Mouse (Mus musculus): ENCODE measurements at regions not wholly inside any gene's neighbourhood (a gene's known extent, or its start where the extent isn't known, plus 50 kb on each side); places are given as distances from the start of the nearest gene placed in this dataset.

GRCm38 (mm10) chr10:17549711-17550637 is 173.0 kb upstream of the Cited2 start:
- no peak for DNase-seq (ENCODE audit: low read depth, low spot score)

- DNase-seq (ENCODE audit: low read depth, low spot score), result no peak
Measured at GRCm38 (mm10) chr10:17550638-17551013, 172.4 kb upstream of the Cited2 start.

- DNase-seq (ENCODE audit: low read depth, low spot score), result no peak
Measured at GRCm38 (mm10) chr10:17551869-17552268, 171.1 kb upstream of the Cited2 start.

- DNase-seq (ENCODE audit: low read depth, low spot score), result no peak
Measured at GRCm38 (mm10) chr10:17552277-17552676, 170.7 kb upstream of the Cited2 start.

GRCm38 (mm10) chr10:17556391-17556790 is 166.6 kb upstream of the Cited2 start:
- no peak for DNase-seq (ENCODE audit: low read depth, low spot score)

- DNase-seq (ENCODE audit: low read depth, low spot score), result peak; percentile 15
Measured at GRCm38 (mm10) chr10:17559370-17559955, 163.6 kb upstream of the Cited2 start.

- no peak for DNase-seq (ENCODE audit: low read depth, low spot score)
Measured at GRCm38 (mm10) chr10:17559980-17560379, 163.0 kb upstream of the Cited2 start.

GRCm38 (mm10) chr10:17561466-17561865 is 161.6 kb upstream of the Cited2 start:
- DNase-seq (ENCODE audit: low read depth, low spot score), result peak; percentile 20

GRCm38 (mm10) chr10:17561977-17562376 is 161.0 kb upstream of the Cited2 start:
- no peak for DNase-seq (ENCODE audit: low read depth, low spot score)

GRCm38 (mm10) chr10:17562410-17563350 is 160.3 kb upstream of the Cited2 start:
- DNase-seq (ENCODE audit: low read depth, low spot score), result no peak

- no peak for DNase-seq (ENCODE audit: low read depth, low spot score)
Measured at GRCm38 (mm10) chr10:17563351-17563749, 159.7 kb upstream of the Cited2 start.

- no peak for DNase-seq (ENCODE audit: low read depth, low spot score)
Measured at GRCm38 (mm10) chr10:17564895-17565620, 158.0 kb upstream of the Cited2 start.

GRCm38 (mm10) chr10:17566975-17567374 is 156.0 kb upstream of the Cited2 start:
- DNase-seq (ENCODE audit: low read depth, low spot score), result no peak

- DNase-seq (ENCODE audit: low read depth, low spot score), result no peak
Measured at GRCm38 (mm10) chr10:17567631-17568030, 155.4 kb upstream of the Cited2 start.

GRCm38 (mm10) chr10:17569577-17570113 is 153.4 kb upstream of the Cited2 start:
- no peak for DNase-seq (ENCODE audit: low read depth, low spot score)

- DNase-seq (ENCODE audit: low read depth, low spot score), result no peak
Measured at GRCm38 (mm10) chr10:17574894-17575293, 148.1 kb upstream of the Cited2 start.

- no peak for DNase-seq (ENCODE audit: low read depth, low spot score)
Measured at GRCm38 (mm10) chr10:17575448-17576332, 147.3 kb upstream of the Cited2 start.

GRCm38 (mm10) chr10:17576333-17576750 is 146.7 kb upstream of the Cited2 start:
- no peak for DNase-seq (ENCODE audit: low read depth, low spot score)

GRCm38 (mm10) chr10:17579463-17579862 is 143.6 kb upstream of the Cited2 start:
- DNase-seq (ENCODE audit: low read depth, low spot score), result no peak

GRCm38 (mm10) chr10:17584842-17585241 is 138.2 kb upstream of the Cited2 start:
- DNase-seq (ENCODE audit: low read depth, low spot score), result no peak

All from mesoderm, embryonic 11.5 days (tissue).